Mouse (Mus musculus): ENCODE results near the gene Tmem216.

GRCm38 (mm10) chr19:10602247-10602769 lies 46.3 kb upstream of the Tmem216 start:
- no peak for TF ChIP-seq CTCF (IDR thresholded peaks at IDR 0.05; ENCODE audit: low read depth, low read length)
- TF ChIP-seq GATA1 (IDR thresholded peaks at IDR 0.05; ENCODE audit: borderline replicate concordance, low read length) = no peak

All from G1E (cell line).